Mouse (Mus musculus): ENCODE data around the gene Kctd15.

DNA sequence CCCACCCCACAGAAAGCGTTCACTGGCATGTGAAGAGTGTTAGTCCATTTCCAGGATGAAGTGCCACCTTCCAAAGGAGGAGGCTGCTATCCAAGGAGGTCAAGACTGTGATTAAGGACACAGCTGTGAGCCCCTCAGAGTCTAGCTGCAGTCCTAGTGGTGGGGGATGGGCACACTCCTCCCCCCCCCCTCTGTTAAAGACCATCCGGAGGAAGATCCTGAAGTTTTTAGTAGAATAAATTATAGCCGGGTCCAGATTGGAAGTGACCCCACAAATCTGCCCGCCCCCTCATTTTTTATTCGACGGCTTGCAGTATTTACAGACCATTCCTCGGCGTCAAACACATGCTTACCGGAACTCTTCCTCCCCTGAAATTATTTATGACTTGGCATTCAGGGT lies 41.7 kb upstream of the Kctd15 start:
- no peak for TF ChIP-seq SRF (IDR thresholded peaks at IDR 0.05; ENCODE audit: control insufficient read depth, insufficient read length, low read depth)
- no peak for TF ChIP-seq MAX (IDR thresholded peaks at IDR 0.05; ENCODE audit: low read depth)
- TF ChIP-seq POLR2A (IDR thresholded peaks at IDR 0.05; ENCODE audit: insufficient read length, low read depth), result no peak
- no peak for TF ChIP-seq TCF12 (IDR thresholded peaks at IDR 0.05; ENCODE audit: insufficient read depth, poor library complexity, severe bottlenecking)
- no peak for TF ChIP-seq E2F4 (IDR thresholded peaks at IDR 0.05; ENCODE audit: insufficient read depth)
- no peak for TF ChIP-seq POLR2AphosphoS2 (IDR thresholded peaks at IDR 0.05; ENCODE audit: insufficient read length, low read depth)
- no peak for TF ChIP-seq REST (IDR thresholded peaks at IDR 0.05; ENCODE audit: insufficient read depth, insufficient read length)
- no peak for TF ChIP-seq USF1 (IDR thresholded peaks at IDR 0.05; ENCODE audit: low read depth)
- no peak for TF ChIP-seq MYOG (IDR thresholded peaks at IDR 0.05; ENCODE audit: control insufficient read depth in 1 of 3, insufficient read depth in 1 of 3, insufficient read length in 2 of 3, low read depth in 2 of 3)
- no peak for TF ChIP-seq MYOD1 (IDR thresholded peaks at IDR 0.05; ENCODE audit: control insufficient read depth in 1 of 3, insufficient read length in 2 of 3, low read depth in 2 of 3)

All from myocyte (in vitro differentiated cells).